Mouse (Mus musculus) stomach, adult 2 months (tissue): ENCODE results near the gene Irak3. TPM values are rescaled to one million over a fixed set of nuclear protein-coding genes. Genes with fewer than 3 reads are reported as not detected.

Experiments used
- polyA plus RNA-seq: library from polyadenylated mRNA; depleted of rRNA; stranded (reverse); fragments of >200 nt; gene quantifications from 2 replicates; pipeline ENCODE4 v1.2.3, GENCODE M21; 2012; rRNA removed

The Irak3 gene
- polyA plus RNA-seq: 0.58 and 0.70 TPM in 2 replicates

GRCm38 (mm10) chr10:120201961-120202402 lies at the start of gene Irak3:
Gene Irak3 (minus strand): TSS chr10:120202130.

GRCm38 (mm10) chr10:120226871-120227661 lies 25.1 kb upstream of the Irak3 start, which contains the start of gene Llph:
Gene Llph (plus strand): TSS chr10:120227070.

GRCm38 (mm10) chr10:120201131-120201921 lies 604 bp downstream of the Irak3 start, which contains the start of gene Tmbim4:
Gene Tmbim4 (plus strand): TSS chr10:120201590.

GRCm38 (mm10) chr10:120112507-120113396 lies 89.2 kb downstream of the Irak3 start, which contains the start of gene Helb:
Gene Helb (minus strand): TSS chr10:120112987.

Other genes starting within 250 kb of the Irak3 start
- gene Helb, start 89.1 kb downstream of the Irak3 start, polyA plus RNA-seq: 1.1 and 1.2 TPM in 2 replicates
- 202 and 319 TPM in 2 replicates for gene Tmbim4, start 540 bp downstream of the Irak3 start, polyA plus RNA-seq
- gene Llph, start 24.9 kb upstream of the Irak3 start, polyA plus RNA-seq: 0.84 and 2.0 TPM in 2 replicates